Mouse (Mus musculus) cerebellum, adult 2 months (tissue): ENCODE measurements around the gene Cyp2a12. TPM values are rescaled to one million over a fixed set of nuclear protein-coding genes. Genes with fewer than 3 reads are reported as not detected.

ENCODE experiments used
- DNase-seq, 2 experiments: peaks; one replicate each; pipeline ENCODE4 v3.0.0; 2021
- H3K27ac ChIP-seq: fragments of 200-500 bp; 2 replicates; pipeline ENCODE4 v1.5.1; 2012; ENCODE audit warnings: low read length, control low read depth, inconsistent platforms; ENCODE audit not compliant: insufficient read depth
- H3K27me3 ChIP-seq: fragments of 200-500 bp; 2 replicates; pipeline ENCODE4 v1.6.1; 2012; ENCODE audit warnings: inconsistent platforms, mild to moderate bottlenecking, low read length, moderate library complexity; ENCODE audit not compliant: control insufficient read depth, insufficient read depth
- H3K4me1 ChIP-seq: fragments of 200-500 bp; 2 replicates; pipeline ENCODE4 v1.6.1; 2011; ENCODE audit warnings: low read length; ENCODE audit not compliant: control insufficient read depth, insufficient read depth
- H3K4me3 ChIP-seq: fragments of 200-500 bp; replicated peaks from 2 replicates; pipeline ENCODE3; 2011; ENCODE audit warnings: mild to moderate bottlenecking, low read depth, low read length, control low read depth; ENCODE audit not compliant: insufficient read depth
- CTCF ChIP-seq: fragments of 200-500 bp; IDR thresholded peaks from 2 replicates; pipeline ENCODE4 v1.5.1; 2011; ENCODE audit warnings: low read depth, mild to moderate bottlenecking, control low read depth, low read length, moderate library complexity, borderline replicate concordance; ENCODE audit not compliant: insufficient read depth
- POLR2A ChIP-seq: fragments of 200-500 bp; IDR thresholded peaks from 2 replicates; pipeline ENCODE4 v1.6.1; 2011; ENCODE audit warnings: low read length, control low read depth, borderline replicate concordance; ENCODE audit not compliant: insufficient read depth
- WGBS: fragments of 180-500 bp; shearing (Covaris S2); methylation state at CpG from one replicate; pipeline ENCODE4 v1.1.7; 2018; 5-methylcytosine and 5-hydroxymethylcytosine counted together
- polyA plus RNA-seq: library from polyadenylated mRNA; depleted of rRNA; stranded (reverse); fragments of >200 nt; gene quantifications from 2 replicates; pipeline ENCODE4 v1.2.3, GENCODE M21; 2012; rRNA removed

Cyp2a12 gene
- polyA plus RNA-seq, 1 experiment = not detected

- TF ChIP-seq CTCF (no peak), POLR2A (no peak)
- no peak for DNase-seq
- no peak overlapping the region for H3K4me3 ChIP-seq
- 84% methylated on average over 2 of the region's 2 CpGs for WGBS
- H3K27me3 ChIP-seq = no peaks in the 10 kb centered on the region
- H3K4me1 ChIP-seq = no peaks in the 10 kb centered on the region
- H3K27ac ChIP-seq = no peak overlapping the region
Measured at GRCm38 (mm10) chr7:27081625-27082024, 52.7 kb downstream of the Cyp2a12 start.

Other genes with a start within 250 kb of the Cyp2a12 start
- not detected in 2 replicates for gene Cyp2g1, start 220.2 kb upstream of the Cyp2a12 start, polyA plus RNA-seq
- not detected in 2 replicates for gene Cyp2a5, start 193.8 kb upstream of the Cyp2a12 start, polyA plus RNA-seq
- gene Cyp2a22, start 89.7 kb upstream of the Cyp2a12 start, polyA plus RNA-seq = not detected in 2 replicates
- gene Cyp2f2, start 90.8 kb downstream of the Cyp2a12 start, polyA plus RNA-seq = 0.10 and 0.73 TPM in 2 replicates
- gene Cyp2t4, start 124.6 kb downstream of the Cyp2a12 start, polyA plus RNA-seq = not detected in 2 replicates
- gene Egln2, start 137.7 kb downstream of the Cyp2a12 start, polyA plus RNA-seq = 115 and 120 TPM in 2 replicates
- 175 and 176 TPM in 2 replicates for gene Rab4b, start 149.8 kb downstream of the Cyp2a12 start, polyA plus RNA-seq
- not detected in 2 replicates for gene Gm21983, start 152.0 kb downstream of the Cyp2a12 start, polyA plus RNA-seq
- gene Mia, start 152.1 kb downstream of the Cyp2a12 start, polyA plus RNA-seq = 11.2 and 16.9 TPM in 2 replicates
- 17.9 and 18.8 TPM in 2 replicates for gene BC024978, start 166.7 kb downstream of the Cyp2a12 start, polyA plus RNA-seq
- gene Snrpa, start 167.2 kb downstream of the Cyp2a12 start, polyA plus RNA-seq = 158 and 173 TPM in 2 replicates
- 12.4 and 13.2 TPM in 2 replicates for gene Itpkc, start 199.6 kb downstream of the Cyp2a12 start, polyA plus RNA-seq
- gene Coq8b, start 203.9 kb downstream of the Cyp2a12 start, polyA plus RNA-seq = 20.8 and 23.9 TPM in 2 replicates
- 56.7 and 64.1 TPM in 2 replicates for gene Numbl, start 229.4 kb downstream of the Cyp2a12 start, polyA plus RNA-seq